Mouse (Mus musculus): Measurements from ENCODE around the gene Sdk1. TPM values are rescaled to one million over a fixed set of nuclear protein-coding genes. Genes with fewer than 3 reads are reported as not detected.
A peak's percentile ranks its signal among the peaks of the same experiment; 100 is the strongest.

The Sdk1 gene
- polyA plus RNA-seq, 1 experiment from 2014 or later, result 1.3 TPM

GRCm38 (mm10) chr5:141782330-141782729, 541.0 kb downstream of the Sdk1 start:
- Histone ChIP-seq H3K27ac (ENCODE audit: low read length) (no peak overlapping the region), H3K4me2 (ENCODE audit: low read length) (no peak overlapping the region), H3K4me3 (replicated peaks; ENCODE audit: low read length) (no peak overlapping the region), H3K36me3 (ENCODE audit: control insufficient read depth, insufficient read depth) (no peaks in the 10 kb centered on the region), H3K9ac (replicated peaks; ENCODE audit: low read depth, low read length) (no peak overlapping the region), H3K4me1 (replicated peaks; ENCODE audit: control insufficient read depth, insufficient read depth, low read length) (peaks cover 3% of the 10 kb centered on the region; the same call in 1 of the 2 replicates), H3K9me3 (ENCODE audit: control insufficient read depth, low read length) (no peaks in the 10 kb centered on the region), H3K27me3 (replicated peaks; ENCODE audit: control insufficient read depth, insufficient read depth, low read length) (no peaks in the 10 kb centered on the region)
- ATAC-seq, result no peak
- WGBS, result 95% methylated on average over 5 of the region's 5 CpGs

GRCm38 (mm10) chr5:141783516-141783915, 542.2 kb downstream of the Sdk1 start:
- H3K27ac ChIP-seq (ENCODE audit: low read length), result no peak overlapping the region
- 75% methylated on average over 7 of the region's 7 CpGs for WGBS
- no peak overlapping the region for H3K9ac ChIP-seq (replicated peaks; ENCODE audit: low read depth, low read length)
- H3K4me1 ChIP-seq (replicated peaks; ENCODE audit: control insufficient read depth, insufficient read depth, low read length), result 0 out of 2 replicates have a peak, but pooled peaks cover 3% of the 10 kb centered on the region
- H3K4me2 ChIP-seq (ENCODE audit: low read length), result no peak overlapping the region
- no peak overlapping the region for H3K4me3 ChIP-seq (replicated peaks; ENCODE audit: low read length)
- H3K27me3 ChIP-seq (replicated peaks; ENCODE audit: control insufficient read depth, insufficient read depth, low read length), result no peaks in the 10 kb centered on the region
- no peak for ATAC-seq
- H3K9me3 ChIP-seq (ENCODE audit: control insufficient read depth, low read length), result no peaks in the 10 kb centered on the region
- no peaks in the 10 kb centered on the region for H3K36me3 ChIP-seq (ENCODE audit: control insufficient read depth, insufficient read depth)

GRCm38 (mm10) chr5:141793926-141794325, 552.6 kb downstream of the Sdk1 start:
- no peaks in the 10 kb centered on the region for H3K4me1 ChIP-seq (replicated peaks; ENCODE audit: control insufficient read depth, insufficient read depth, low read length)
- H3K9me3 ChIP-seq (ENCODE audit: control insufficient read depth, low read length), result no peaks in the 10 kb centered on the region
- H3K27me3 ChIP-seq (replicated peaks; ENCODE audit: control insufficient read depth, insufficient read depth, low read length), result no peaks in the 10 kb centered on the region
- H3K4me3 ChIP-seq (replicated peaks; ENCODE audit: low read length), result no peak overlapping the region
- H3K4me2 ChIP-seq (ENCODE audit: low read length), result no peak overlapping the region
- no peak for ATAC-seq
- H3K36me3 ChIP-seq (ENCODE audit: control insufficient read depth, insufficient read depth), result no peaks in the 10 kb centered on the region
- no peak overlapping the region for H3K27ac ChIP-seq (ENCODE audit: low read length)
- H3K9ac ChIP-seq (replicated peaks; ENCODE audit: low read depth, low read length), result no peak overlapping the region
- WGBS, result 93% methylated on average over 4 of the region's 4 CpGs

- Histone ChIP-seq H3K9me3 (ENCODE audit: control insufficient read depth, low read length) (no peaks in the 10 kb centered on the region), H3K4me1 (replicated peaks; ENCODE audit: control insufficient read depth, insufficient read depth, low read length) (no peaks in the 10 kb centered on the region), H3K27me3 (replicated peaks; ENCODE audit: control insufficient read depth, insufficient read depth, low read length) (no peaks in the 10 kb centered on the region), H3K4me3 (replicated peaks; ENCODE audit: low read length) (no peak overlapping the region), H3K4me2 (ENCODE audit: low read length) (no peak overlapping the region), H3K9ac (replicated peaks; ENCODE audit: low read depth, low read length) (no peak overlapping the region), H3K27ac (ENCODE audit: low read length) (no peak overlapping the region), H3K36me3 (ENCODE audit: control insufficient read depth, insufficient read depth) (no peaks in the 10 kb centered on the region)
- WGBS, result 85% methylated on average over 10 of the region's 10 CpGs
- no peak for ATAC-seq
Observed at GRCm38 (mm10) chr5:141823823-141824330, 582.6 kb downstream of the Sdk1 start.

GRCm38 (mm10) chr5:141824739-141825379, 583.6 kb downstream of the Sdk1 start:
- no peaks in the 10 kb centered on the region for H3K27me3 ChIP-seq (replicated peaks; ENCODE audit: control insufficient read depth, insufficient read depth, low read length)
- no peaks in the 10 kb centered on the region for H3K36me3 ChIP-seq (ENCODE audit: control insufficient read depth, insufficient read depth)
- no peak for ATAC-seq
- H3K4me2 ChIP-seq (ENCODE audit: low read length), result no peak overlapping the region
- peaks cover 2% of the 10 kb centered on the region; the same call in 1 of the 2 replicates for H3K9me3 ChIP-seq (ENCODE audit: control insufficient read depth, low read length)
- WGBS, result 81% methylated on average over 16 of the region's 16 CpGs
- H3K4me1 ChIP-seq (replicated peaks; ENCODE audit: control insufficient read depth, insufficient read depth, low read length), result no peaks in the 10 kb centered on the region
- H3K9ac ChIP-seq (replicated peaks; ENCODE audit: low read depth, low read length), result no peak overlapping the region
- H3K27ac ChIP-seq (ENCODE audit: low read length), result no peak overlapping the region
- no peak overlapping the region for H3K4me3 ChIP-seq (replicated peaks; ENCODE audit: low read length)

- no peaks in the 10 kb centered on the region for H3K36me3 ChIP-seq (ENCODE audit: control insufficient read depth, insufficient read depth)
- H3K9me3 ChIP-seq (ENCODE audit: control insufficient read depth, low read length), result 0 out of 2 replicates have a peak, but pooled peaks cover 2% of the 10 kb centered on the region
- no peak overlapping the region for H3K27ac ChIP-seq (ENCODE audit: low read length)
- no peak for ATAC-seq
- no peaks in the 10 kb centered on the region for H3K27me3 ChIP-seq (replicated peaks; ENCODE audit: control insufficient read depth, insufficient read depth, low read length)
- no peak overlapping the region for H3K4me3 ChIP-seq (replicated peaks; ENCODE audit: low read length)
- peaks cover 8% of the 10 kb centered on the region for H3K4me1 ChIP-seq (replicated peaks; ENCODE audit: control insufficient read depth, insufficient read depth, low read length)
- WGBS, result 29% methylated on average over 6 of the region's 6 CpGs
- H3K4me2 ChIP-seq (ENCODE audit: low read length), result no peak overlapping the region
- H3K9ac ChIP-seq (replicated peaks; ENCODE audit: low read depth, low read length), result no peak overlapping the region
Observed at GRCm38 (mm10) chr5:141835566-141835965, 594.3 kb downstream of the Sdk1 start.

GRCm38 (mm10) chr5:141836892-141837455, 595.7 kb downstream of the Sdk1 start:
- Histone ChIP-seq H3K9ac (replicated peaks; ENCODE audit: low read depth, low read length) (no peak overlapping the region), H3K27ac (ENCODE audit: low read length) (no peak overlapping the region), H3K27me3 (replicated peaks; ENCODE audit: control insufficient read depth, insufficient read depth, low read length) (no peaks in the 10 kb centered on the region), H3K9me3 (ENCODE audit: control insufficient read depth, low read length) (no peaks in the 10 kb centered on the region), H3K36me3 (ENCODE audit: control insufficient read depth, insufficient read depth) (no peaks in the 10 kb centered on the region), H3K4me2 (ENCODE audit: low read length) (no peak overlapping the region), H3K4me3 (replicated peaks; ENCODE audit: low read length) (no peak overlapping the region), H3K4me1 (replicated peaks; ENCODE audit: control insufficient read depth, insufficient read depth, low read length) (peaks cover 8% of the 10 kb centered on the region)
- 25% methylated on average over 8 of the region's 8 CpGs for WGBS
- peak; percentile 20; the same call in 1 of the 2 replicates for ATAC-seq

GRCm38 (mm10) chr5:141844701-141845100, 603.4 kb downstream of the Sdk1 start:
- no peaks in the 10 kb centered on the region for H3K36me3 ChIP-seq (ENCODE audit: control insufficient read depth, insufficient read depth)
- H3K27ac ChIP-seq (ENCODE audit: low read length), result no peak overlapping the region
- no peak overlapping the region for H3K4me2 ChIP-seq (ENCODE audit: low read length)
- H3K4me1 ChIP-seq (replicated peaks; ENCODE audit: control insufficient read depth, insufficient read depth, low read length), result no peaks in the 10 kb centered on the region
- H3K9ac ChIP-seq (replicated peaks; ENCODE audit: low read depth, low read length), result no peak overlapping the region
- no peak for ATAC-seq
- H3K4me3 ChIP-seq (replicated peaks; ENCODE audit: low read length), result no peak overlapping the region
- WGBS, result 86% methylated on average over 4 of the region's 4 CpGs
- no peaks in the 10 kb centered on the region for H3K9me3 ChIP-seq (ENCODE audit: control insufficient read depth, low read length)
- no peaks in the 10 kb centered on the region for H3K27me3 ChIP-seq (replicated peaks; ENCODE audit: control insufficient read depth, insufficient read depth, low read length)

- Histone ChIP-seq H3K36me3 (ENCODE audit: control insufficient read depth, insufficient read depth) (no peaks in the 10 kb centered on the region), H3K9ac (replicated peaks; ENCODE audit: low read depth, low read length) (no peak overlapping the region), H3K9me3 (ENCODE audit: control insufficient read depth, low read length) (no peaks in the 10 kb centered on the region), H3K4me1 (replicated peaks; ENCODE audit: control insufficient read depth, insufficient read depth, low read length) (no peaks in the 10 kb centered on the region; the same call in 1 of the 2 replicates), H3K27ac (ENCODE audit: low read length) (no peak overlapping the region), H3K27me3 (replicated peaks; ENCODE audit: control insufficient read depth, insufficient read depth, low read length) (no peaks in the 10 kb centered on the region), H3K4me2 (ENCODE audit: low read length) (no peak overlapping the region), H3K4me3 (replicated peaks; ENCODE audit: low read length) (no peak overlapping the region)
- WGBS, result 86% methylated on average over 4 of the region's 4 CpGs
- ATAC-seq, result no peak
Observed at GRCm38 (mm10) chr5:141847686-141848085, 606.4 kb downstream of the Sdk1 start.

Measured in forebrain, embryonic 16.5 days (tissue).